Mouse (Mus musculus): Measurements from ENCODE around the gene Dpep2nb. TPM values are rescaled to one million over a fixed set of nuclear protein-coding genes. Genes with fewer than 3 reads are reported as not detected.

Gene Dpep2nb
- polyA plus RNA-seq, 1 experiment, result not detected

DNA sequence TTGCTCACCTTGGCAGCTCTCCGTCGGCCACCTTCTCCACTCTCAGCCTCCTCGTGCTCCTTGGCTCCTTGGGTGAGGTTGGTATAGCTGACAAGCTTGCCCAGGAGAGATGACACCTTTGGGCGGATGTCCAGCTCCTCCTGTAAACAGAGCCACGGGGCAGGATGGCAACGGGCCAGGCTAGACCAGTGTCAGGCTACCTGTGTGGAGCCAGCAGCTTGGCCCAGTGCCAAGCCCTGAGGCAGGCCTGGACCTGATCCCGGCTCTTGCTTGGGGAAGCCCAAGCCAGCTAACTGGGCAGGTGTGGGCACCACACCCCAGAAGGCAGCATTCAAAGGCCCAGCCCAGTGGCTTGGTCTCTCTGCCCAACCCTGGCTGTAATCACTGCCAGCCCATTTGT, 46.4 kb downstream of the Dpep2nb start:
- WGBS, result 80% methylated on average over 7 of the region's 7 CpGs
- Histone ChIP-seq H3K4me1 (ENCODE audit: control insufficient read depth, insufficient read depth, low read length) (peaks cover 11% of the 10 kb centered on the region), H3K4me3 (ENCODE audit: insufficient read depth, low read depth, low read length) (no peak overlapping the region), H3K27ac (ENCODE audit: insufficient read depth, low read depth, low read length) (no peak overlapping the region)
- TF ChIP-seq POLR2A (IDR thresholded peaks at IDR 0.05; ENCODE audit: insufficient read depth, low read depth, low read length) (no peak), CTCF (IDR thresholded peaks at IDR 0.05; ENCODE audit: insufficient read depth, low read depth, low read length) (no peak)

DNA sequence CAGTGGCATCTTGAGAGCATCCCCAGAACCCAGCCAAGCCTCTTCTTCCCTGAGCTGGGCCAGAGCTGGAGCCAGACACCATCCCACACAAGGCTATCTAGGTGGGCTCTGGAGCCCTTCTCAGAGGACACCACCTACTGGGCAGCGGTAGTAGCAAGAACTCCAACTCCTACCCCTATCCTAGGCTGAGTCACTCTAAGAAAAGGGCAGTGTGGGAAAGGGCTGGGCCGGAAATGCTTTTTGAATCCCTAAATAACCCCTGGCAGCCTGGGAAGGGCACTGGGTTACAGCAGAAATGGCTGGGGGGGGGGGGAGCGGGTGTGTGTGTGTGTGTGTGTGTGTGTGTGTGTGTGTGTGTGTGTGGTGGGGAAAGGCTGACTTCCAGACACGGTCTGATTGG, 48.0 kb downstream of the Dpep2nb start:
- no peak for TF ChIP-seq CTCF (IDR thresholded peaks at IDR 0.05; ENCODE audit: insufficient read depth, low read depth, low read length)
- no peak for TF ChIP-seq POLR2A (IDR thresholded peaks at IDR 0.05; ENCODE audit: insufficient read depth, low read depth, low read length)
- no peak overlapping the region for H3K4me3 ChIP-seq (ENCODE audit: insufficient read depth, low read depth, low read length)
- WGBS, result 30% methylated on average over 3 of the region's 4 CpGs
- peaks cover 10% of the 10 kb centered on the region; the same call in 1 of the 2 replicates for H3K4me1 ChIP-seq (ENCODE audit: control insufficient read depth, insufficient read depth, low read length)
- no peak overlapping the region for H3K27ac ChIP-seq (ENCODE audit: insufficient read depth, low read depth, low read length)

DNA sequence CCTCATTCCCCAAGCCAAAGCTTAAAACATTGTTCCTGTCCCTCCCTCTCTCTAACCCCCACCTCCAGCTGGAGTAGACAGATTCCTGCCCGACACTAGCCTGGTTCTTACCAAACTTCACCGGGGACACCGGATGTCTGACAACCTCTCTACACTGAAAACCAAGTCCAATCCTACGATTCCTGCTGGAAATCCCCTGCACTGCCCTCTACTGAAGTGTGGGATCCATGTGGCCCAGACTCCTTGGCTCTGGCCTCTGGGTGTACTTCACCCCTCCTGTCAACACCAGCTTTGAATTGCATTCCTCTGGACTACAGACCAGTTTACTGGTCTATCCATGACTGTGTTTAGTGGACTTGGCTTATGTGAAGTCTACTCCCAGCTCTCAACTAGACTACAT, 49.2 kb downstream of the Dpep2nb start:
- WGBS, result 84% methylated on average over 4 of the region's 4 CpGs
- no peak overlapping the region for H3K4me3 ChIP-seq (ENCODE audit: insufficient read depth, low read depth, low read length)
- TF ChIP-seq CTCF (IDR thresholded peaks at IDR 0.05; ENCODE audit: insufficient read depth, low read depth, low read length) (no peak), POLR2A (IDR thresholded peaks at IDR 0.05; ENCODE audit: insufficient read depth, low read depth, low read length) (no peak)
- no peak overlapping the region for H3K27ac ChIP-seq (ENCODE audit: insufficient read depth, low read depth, low read length)
- peaks cover 15% of the 10 kb centered on the region for H3K4me1 ChIP-seq (ENCODE audit: control insufficient read depth, insufficient read depth, low read length)

- H3K4me1 ChIP-seq (ENCODE audit: control insufficient read depth, insufficient read depth, low read length), result peaks cover 31% of the 10 kb centered on the region
- no peak for TF ChIP-seq CTCF (IDR thresholded peaks at IDR 0.05; ENCODE audit: insufficient read depth, low read depth, low read length)
- no peak for TF ChIP-seq POLR2A (IDR thresholded peaks at IDR 0.05; ENCODE audit: insufficient read depth, low read depth, low read length)
- WGBS, result 27% methylated on average over 7 of the region's 7 CpGs
Measured at GRCm38 (mm10) chr8:105951057-105951659, 54.6 kb downstream of the Dpep2nb start.

GRCm38 (mm10) chr8:105949350-105949749, 56.4 kb downstream of the Dpep2nb start:
- TF ChIP-seq CTCF (IDR thresholded peaks at IDR 0.05; ENCODE audit: insufficient read depth, low read depth, low read length) (no peak), POLR2A (IDR thresholded peaks at IDR 0.05; ENCODE audit: insufficient read depth, low read depth, low read length) (no peak)
- no peak overlapping the region for H3K27ac ChIP-seq (ENCODE audit: insufficient read depth, low read depth, low read length)
- 14% methylated on average over 10 of the region's 10 CpGs for WGBS
- peaks cover 31% of the 10 kb centered on the region for H3K4me1 ChIP-seq (ENCODE audit: control insufficient read depth, insufficient read depth, low read length)
- no peak overlapping the region for H3K4me3 ChIP-seq (ENCODE audit: insufficient read depth, low read depth, low read length)

More at GRCm38 (mm10) chr8:105951057-105951659, 54.6 kb downstream of the Dpep2nb start:
- H3K4me3 ChIP-seq (ENCODE audit: insufficient read depth, low read depth, low read length), result no peak overlapping the region
- peak overlapping the region; percentile 67 for H3K27ac ChIP-seq (ENCODE audit: insufficient read depth, low read depth, low read length)

Other genes with a start within 250 kb of the Dpep2nb start
- not detected in 2 replicates for gene Gfod2, start 247.3 kb downstream of the Dpep2nb start, polyA plus RNA-seq (2012; ENCODE audit: insufficient read depth, insufficient read length, low replicate concordance, missing spikeins)
- not detected in 2 replicates for gene Ranbp10, start 178.6 kb downstream of the Dpep2nb start, polyA plus RNA-seq (2012; ENCODE audit: insufficient read depth, insufficient read length, low replicate concordance, missing spikeins)
- not detected in 2 replicates for gene Tsnaxip1, start 178.2 kb downstream of the Dpep2nb start, polyA plus RNA-seq (2012; ENCODE audit: insufficient read depth, insufficient read length, low replicate concordance, missing spikeins)
- gene Cenpt, start 152.7 kb downstream of the Dpep2nb start, polyA plus RNA-seq (2012; ENCODE audit: insufficient read depth, insufficient read length, low replicate concordance, missing spikeins), result not detected in 2 replicates
- gene Thap11, start 150.8 kb downstream of the Dpep2nb start, polyA plus RNA-seq (2012; ENCODE audit: insufficient read depth, insufficient read length, low replicate concordance, missing spikeins), result not detected in 2 replicates
- gene Nutf2, start 145.4 kb downstream of the Dpep2nb start, polyA plus RNA-seq (2012; ENCODE audit: insufficient read depth, insufficient read length, low replicate concordance, missing spikeins), result not detected in 2 replicates
- not detected in 2 replicates for gene Edc4, start 125.1 kb downstream of the Dpep2nb start, polyA plus RNA-seq (2012; ENCODE audit: insufficient read depth, insufficient read length, low replicate concordance, missing spikeins)
- not detected in 2 replicates for gene Nrn1l, start 112.4 kb downstream of the Dpep2nb start, polyA plus RNA-seq (2012; ENCODE audit: insufficient read depth, insufficient read length, low replicate concordance, missing spikeins)
- gene Pskh1, start 105.5 kb downstream of the Dpep2nb start, polyA plus RNA-seq (2012; ENCODE audit: insufficient read depth, insufficient read length, low replicate concordance, missing spikeins), result not detected in 2 replicates
- not detected in 2 replicates for gene Ctrl, start 72.1 kb downstream of the Dpep2nb start, polyA plus RNA-seq (2012; ENCODE audit: insufficient read depth, insufficient read length, low replicate concordance, missing spikeins)
- not detected in 2 replicates for gene Psmb10, start 67.5 kb downstream of the Dpep2nb start, polyA plus RNA-seq (2012; ENCODE audit: insufficient read depth, insufficient read length, low replicate concordance, missing spikeins)
- gene Lcat, start 62.6 kb downstream of the Dpep2nb start, polyA plus RNA-seq (2012; ENCODE audit: insufficient read depth, insufficient read length, low replicate concordance, missing spikeins), result not detected in 2 replicates
- not detected in 2 replicates for gene Slc12a4, start 39.9 kb downstream of the Dpep2nb start, polyA plus RNA-seq (2012; ENCODE audit: insufficient read depth, insufficient read length, low replicate concordance, missing spikeins)
- not detected in 2 replicates for gene Dpep3, start 26.5 kb downstream of the Dpep2nb start, polyA plus RNA-seq (2012; ENCODE audit: insufficient read depth, insufficient read length, low replicate concordance, missing spikeins)
- not detected in 2 replicates for gene Dus2, start 14.6 kb downstream of the Dpep2nb start, polyA plus RNA-seq (2012; ENCODE audit: insufficient read depth, insufficient read length, low replicate concordance, missing spikeins)
- not detected in 2 replicates for gene Ddx28, start 5.9 kb upstream of the Dpep2nb start, polyA plus RNA-seq (2012; ENCODE audit: insufficient read depth, insufficient read length, low replicate concordance, missing spikeins)
- gene Nfatc3, start 52.9 kb upstream of the Dpep2nb start, polyA plus RNA-seq (2012; ENCODE audit: insufficient read depth, insufficient read length, low replicate concordance, missing spikeins), result 102 and 111 TPM in 2 replicates
- gene Esrp2, start 131.0 kb upstream of the Dpep2nb start, polyA plus RNA-seq (2012; ENCODE audit: insufficient read depth, insufficient read length, low replicate concordance, missing spikeins), result not detected in 2 replicates
- gene Pla2g15, start 144.4 kb upstream of the Dpep2nb start, polyA plus RNA-seq (2012; ENCODE audit: insufficient read depth, insufficient read length, low replicate concordance, missing spikeins), result not detected in 2 replicates
- gene Slc7a6, start 162.9 kb upstream of the Dpep2nb start, polyA plus RNA-seq (2012; ENCODE audit: insufficient read depth, insufficient read length, low replicate concordance, missing spikeins), result not detected in 2 replicates
- gene Slc7a6os, start 205.0 kb upstream of the Dpep2nb start, polyA plus RNA-seq (2012; ENCODE audit: insufficient read depth, insufficient read length, low replicate concordance, missing spikeins), result not detected in 2 replicates
- not detected in 2 replicates for gene Prmt7, start 205.0 kb upstream of the Dpep2nb start, polyA plus RNA-seq (2012; ENCODE audit: insufficient read depth, insufficient read length, low replicate concordance, missing spikeins)